Mouse (Mus musculus): ENCODE measurements around the gene Rfx8.

GRCm38 (mm10) chr1:39700599-39701273 is 20.1 kb downstream of the Rfx8 start:
- no peak for TF ChIP-seq POLR2A (IDR thresholded peaks at IDR 0.05; ENCODE audit: borderline replicate concordance, extremely low read depth, low read depth, low read length)
- no peak for TF ChIP-seq CTCF (IDR thresholded peaks at IDR 0.05; ENCODE audit: insufficient read depth, low read length)
